Mouse (Mus musculus): ENCODE data around the gene Ywhah. TPM values are rescaled to one million over a fixed set of nuclear protein-coding genes. Genes with fewer than 3 reads are reported as not detected.

Ywhah gene
- total and polyA plus RNA-seq, 2 experiments from 2014 or later = 559 to 978 TPM

GRCm38 (mm10) chr5:33002781-33003180 is 15.8 kb upstream of the Ywhah start:
- Histone ChIP-seq H3K9ac (replicated peaks; ENCODE audit: low read length) (no peak overlapping the region), H3K4me1 (ENCODE audit: insufficient read depth, low read length) (peaks cover 14% of the 10 kb centered on the region), H3K27ac (no peak overlapping the region), H3K9me3 (ENCODE audit: low read length) (no peaks in the 10 kb centered on the region), H3K4me3 (ENCODE audit: low read length) (no peak overlapping the region), H3K36me3 (ENCODE audit: insufficient read depth, low read length) (no peaks in the 10 kb centered on the region), H3K27me3 (ENCODE audit: insufficient read depth, low read length) (no peaks in the 10 kb centered on the region), H3K4me2 (ENCODE audit: low read depth, low read length) (no peak overlapping the region)
- TF ChIP-seq CTCF (IDR thresholded peaks at IDR 0.05; ENCODE audit: low read depth) = no peak
- no peak for DNase-seq (ENCODE audit: low spot score)
- no peak for ATAC-seq
- 91% methylated on average over 5 of the region's 5 CpGs for WGBS

GRCm38 (mm10) chr5:33003500-33003899 is 15.1 kb upstream of the Ywhah start:
- 65% methylated on average over 6 of the region's 6 CpGs for WGBS
- Histone ChIP-seq H3K9me3 (ENCODE audit: low read length) (no peaks in the 10 kb centered on the region), H3K27ac (no peak overlapping the region)

GRCm38 (mm10) chr5:33004110-33004509 is 14.5 kb upstream of the Ywhah start:
- WGBS = 80% methylated on average over 4 of the region's 4 CpGs
- H3K9me3 ChIP-seq (ENCODE audit: low read length) = no peaks in the 10 kb centered on the region
- ATAC-seq (no peak), DNase-seq (ENCODE audit: low spot score) (no peak)
- no peak overlapping the region for H3K4me3 ChIP-seq (ENCODE audit: low read length)
- no peak overlapping the region for H3K4me2 ChIP-seq (ENCODE audit: low read depth, low read length)
- H3K27me3 ChIP-seq (ENCODE audit: insufficient read depth, low read length) = no peaks in the 10 kb centered on the region
- no peak overlapping the region for H3K9ac ChIP-seq (replicated peaks; ENCODE audit: low read length)
- H3K27ac ChIP-seq = no peak overlapping the region
- no peaks in the 10 kb centered on the region for H3K36me3 ChIP-seq (ENCODE audit: insufficient read depth, low read length)
- TF ChIP-seq CTCF (IDR thresholded peaks at IDR 0.05; ENCODE audit: low read depth) = no peak
- H3K4me1 ChIP-seq (ENCODE audit: insufficient read depth, low read length) = peaks cover 14% of the 10 kb centered on the region

More at GRCm38 (mm10) chr5:33003500-33003899, 15.1 kb upstream of the Ywhah start:
- no peak for DNase-seq (ENCODE audit: low spot score)
- ATAC-seq = no peak
- H3K4me3 ChIP-seq (ENCODE audit: low read length) = no peak overlapping the region
- H3K36me3 ChIP-seq (ENCODE audit: insufficient read depth, low read length) = no peaks in the 10 kb centered on the region
- no peak overlapping the region for H3K4me2 ChIP-seq (ENCODE audit: low read depth, low read length)
- TF ChIP-seq CTCF (IDR thresholded peaks at IDR 0.05; ENCODE audit: low read depth) = no peak
- H3K9ac ChIP-seq (replicated peaks; ENCODE audit: low read length) = no peak overlapping the region
- H3K27me3 ChIP-seq (ENCODE audit: insufficient read depth, low read length) = no peaks in the 10 kb centered on the region
- H3K4me1 ChIP-seq (ENCODE audit: insufficient read depth, low read length) = peaks cover 14% of the 10 kb centered on the region

- ATAC-seq (peak; percentile 59), DNase-seq (ENCODE audit: low spot score) (peak; percentile 60)
- no peak for TF ChIP-seq CTCF (IDR thresholded peaks at IDR 0.05; ENCODE audit: low read depth)
- Histone ChIP-seq H3K36me3 (ENCODE audit: insufficient read depth, low read length) (no peaks in the 10 kb centered on the region), H3K9ac (replicated peaks; ENCODE audit: low read length) (no peak overlapping the region), H3K9me3 (ENCODE audit: low read length) (no peaks in the 10 kb centered on the region), H3K4me2 (ENCODE audit: low read depth, low read length) (no peak overlapping the region), H3K27ac (peak overlapping the region; percentile 78), H3K4me1 (ENCODE audit: insufficient read depth, low read length) (peaks cover 18% of the 10 kb centered on the region), H3K27me3 (ENCODE audit: insufficient read depth, low read length) (no peaks in the 10 kb centered on the region), H3K4me3 (ENCODE audit: low read length) (no peak overlapping the region)
- 53% methylated on average over 11 of the region's 11 CpGs for WGBS
Observed at GRCm38 (mm10) chr5:33005442-33006145, 13.0 kb upstream of the Ywhah start.

- Histone ChIP-seq H3K9ac (replicated peaks; ENCODE audit: low read length) (no peak overlapping the region), H3K27me3 (ENCODE audit: insufficient read depth, low read length) (no peaks in the 10 kb centered on the region), H3K9me3 (ENCODE audit: low read length) (no peaks in the 10 kb centered on the region), H3K4me3 (ENCODE audit: low read length) (no peak overlapping the region), H3K36me3 (ENCODE audit: insufficient read depth, low read length) (no peaks in the 10 kb centered on the region), H3K4me2 (ENCODE audit: low read depth, low read length) (no peak overlapping the region), H3K27ac (peak overlapping the region; percentile 78), H3K4me1 (ENCODE audit: insufficient read depth, low read length) (peaks cover 28% of the 10 kb centered on the region)
- DNase-seq (ENCODE audit: low spot score) (peak; percentile 87), ATAC-seq (peak; percentile 87)
- TF ChIP-seq CTCF (IDR thresholded peaks at IDR 0.05; ENCODE audit: low read depth) = no peak
- WGBS = 17% methylated on average over 8 of the region's 8 CpGs
Observed at GRCm38 (mm10) chr5:33006670-33007069, 11.9 kb upstream of the Ywhah start.

GRCm38 (mm10) chr5:33007371-33007770 is 11.2 kb upstream of the Ywhah start:
- Histone ChIP-seq H3K27me3 (ENCODE audit: insufficient read depth, low read length) (no peaks in the 10 kb centered on the region), H3K9me3 (ENCODE audit: low read length) (no peaks in the 10 kb centered on the region), H3K4me2 (ENCODE audit: low read depth, low read length) (no peak overlapping the region), H3K27ac (peak overlapping the region; percentile 78; the same call in 1 of the 2 replicates), H3K9ac (replicated peaks; ENCODE audit: low read length) (no peak overlapping the region), H3K4me1 (ENCODE audit: insufficient read depth, low read length) (peaks cover 28% of the 10 kb centered on the region), H3K36me3 (ENCODE audit: insufficient read depth, low read length) (no peaks in the 10 kb centered on the region), H3K4me3 (ENCODE audit: low read length) (no peak overlapping the region)
- WGBS = 53% methylated on average over 4 of the region's 4 CpGs
- no peak for TF ChIP-seq CTCF (IDR thresholded peaks at IDR 0.05; ENCODE audit: low read depth)
- DNase-seq (ENCODE audit: low spot score) (no peak), ATAC-seq (no peak)

GRCm38 (mm10) chr5:33009301-33009700 is 9.3 kb upstream of the Ywhah start:
- Histone ChIP-seq H3K4me1 (ENCODE audit: insufficient read depth, low read length) (peaks cover 28% of the 10 kb centered on the region), H3K27ac (no peak overlapping the region), H3K4me3 (ENCODE audit: low read length) (no peak overlapping the region), H3K36me3 (ENCODE audit: insufficient read depth, low read length) (no peaks in the 10 kb centered on the region), H3K4me2 (ENCODE audit: low read depth, low read length) (no peak overlapping the region), H3K9me3 (ENCODE audit: low read length) (no peaks in the 10 kb centered on the region), H3K27me3 (ENCODE audit: insufficient read depth, low read length) (no peaks in the 10 kb centered on the region), H3K9ac (replicated peaks; ENCODE audit: low read length) (no peak overlapping the region)
- TF ChIP-seq CTCF (IDR thresholded peaks at IDR 0.05; ENCODE audit: low read depth) = no peak
- DNase-seq (ENCODE audit: low spot score) = no peak
- no peak for ATAC-seq
- WGBS = 58% methylated on average over 2 of the region's 2 CpGs
